Mouse (Mus musculus): ENCODE results near the gene Rbp3. TPM values are rescaled to one million over a fixed set of nuclear protein-coding genes. Genes with fewer than 3 reads are reported as not detected.

Rbp3 gene
- polyA plus RNA-seq, 1 experiment: 0.02 TPM

DNA sequence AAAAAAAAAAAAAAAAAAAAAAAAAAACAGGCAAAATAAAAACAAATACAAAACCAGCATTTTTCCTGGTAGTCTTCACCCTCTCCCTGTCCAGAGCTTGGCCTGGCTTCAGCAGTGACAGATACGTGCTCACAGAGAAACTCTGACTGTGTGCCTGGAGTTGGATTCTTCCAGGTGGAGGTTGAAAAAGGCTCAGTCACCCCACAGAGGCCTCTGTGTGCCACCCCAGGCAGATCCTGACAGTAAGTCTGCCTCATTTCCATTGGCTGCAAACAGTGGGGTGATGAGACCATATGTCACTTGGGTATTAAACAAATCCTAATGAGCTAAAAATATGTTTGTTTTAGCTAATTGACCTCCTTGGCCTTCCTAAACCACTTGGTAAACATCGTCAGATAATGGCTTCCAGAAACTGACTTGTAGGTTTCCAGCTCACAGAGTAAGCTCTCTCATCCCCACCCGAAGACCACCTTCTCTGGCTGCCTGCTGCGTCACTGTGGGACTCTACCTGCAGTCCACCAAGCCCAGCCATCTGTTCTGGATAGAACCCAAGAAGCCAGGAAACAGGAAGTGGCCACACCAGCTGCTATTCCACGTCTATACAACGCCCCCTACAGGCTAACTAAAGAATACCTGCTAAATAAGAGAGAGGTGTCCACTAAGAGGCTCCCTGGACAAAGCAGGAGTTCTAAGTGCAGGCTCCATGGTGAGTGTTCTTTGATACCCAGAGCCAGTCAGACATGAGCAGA is 1.4 kb upstream of the Rbp3 start:
- no peaks in the 10 kb centered on the region for H3K27me3 ChIP-seq (ENCODE audit: control insufficient read depth, insufficient read depth, low read length)
- no peak overlapping the region for H3K4me3 ChIP-seq (ENCODE audit: control insufficient read depth, low read depth, low read length)
- H3K36me3 ChIP-seq (ENCODE audit: control insufficient read depth, insufficient read depth, low read length): no peaks in the 10 kb centered on the region
- peaks cover 9% of the 10 kb centered on the region for H3K4me1 ChIP-seq (ENCODE audit: control insufficient read depth, insufficient read depth, low read length)
- no peak overlapping the region for H3K27ac ChIP-seq (ENCODE audit: control insufficient read depth, insufficient read depth, low read depth, low read length)
- TF ChIP-seq POLR2A (IDR thresholded peaks at IDR 0.05; ENCODE audit: control insufficient read depth, low read depth, low read length) (no peak), CTCF (IDR thresholded peaks at IDR 0.05; ENCODE audit: control insufficient read depth, insufficient read depth, insufficient replicate concordance, low read depth, low read length) (peak; percentile 8; the same call in 1 of the 2 replicates)

DNA sequence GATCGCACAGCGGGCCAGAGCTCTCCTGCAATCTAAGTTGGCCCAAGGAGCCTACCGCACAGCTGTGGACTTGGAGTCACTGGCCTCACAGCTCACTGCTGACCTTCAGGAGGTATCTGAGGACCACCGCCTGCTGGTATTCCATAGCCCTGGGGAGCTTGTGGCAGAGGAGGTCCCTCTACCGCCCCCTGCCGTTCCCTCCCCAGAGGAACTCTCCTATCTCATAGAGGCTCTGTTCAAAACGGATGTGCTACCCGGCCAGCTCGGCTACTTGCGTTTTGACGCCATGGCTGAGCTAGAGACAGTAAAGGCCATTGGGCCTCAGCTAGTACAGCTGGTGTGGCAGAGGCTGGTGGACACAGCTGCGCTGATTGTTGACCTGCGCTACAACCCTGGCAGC is 2.3 kb downstream of the Rbp3 start:
- H3K27ac ChIP-seq (ENCODE audit: control insufficient read depth, insufficient read depth, low read depth, low read length): no peak overlapping the region

DNA sequence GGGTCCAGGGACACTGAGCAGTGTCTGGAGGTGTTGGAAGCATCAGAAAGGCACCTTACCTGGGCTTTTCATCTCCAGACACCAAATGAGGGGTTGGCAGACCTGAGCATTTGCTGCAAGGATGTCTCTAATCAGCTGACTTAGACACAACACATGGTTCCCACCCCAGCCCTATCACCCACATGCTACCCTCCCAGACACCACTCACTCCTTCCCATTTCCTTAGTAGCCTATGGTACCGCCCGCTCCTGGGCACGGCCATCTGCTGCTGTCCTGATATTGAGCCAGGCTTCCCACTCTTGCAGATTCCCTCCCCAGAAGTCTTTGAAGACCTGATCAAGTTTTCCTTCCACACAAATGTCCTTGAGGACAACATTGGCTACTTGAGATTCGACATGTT is 4.4 kb downstream of the Rbp3 start:
- no peaks in the 10 kb centered on the region for H3K36me3 ChIP-seq (ENCODE audit: control insufficient read depth, insufficient read depth, low read length)
- H3K4me1 ChIP-seq (ENCODE audit: control insufficient read depth, insufficient read depth, low read length): peaks cover 9% of the 10 kb centered on the region
- H3K27ac ChIP-seq (ENCODE audit: control insufficient read depth, insufficient read depth, low read depth, low read length): no peak overlapping the region
- TF ChIP-seq CTCF (IDR thresholded peaks at IDR 0.05; ENCODE audit: control insufficient read depth, insufficient read depth, insufficient replicate concordance, low read depth, low read length) (no peak), POLR2A (IDR thresholded peaks at IDR 0.05; ENCODE audit: control insufficient read depth, low read depth, low read length) (no peak)
- H3K4me3 ChIP-seq (ENCODE audit: control insufficient read depth, low read depth, low read length): no peak overlapping the region
- H3K27me3 ChIP-seq (ENCODE audit: control insufficient read depth, insufficient read depth, low read length): no peaks in the 10 kb centered on the region

More for the DNA sequence above, 2.3 kb downstream of the Rbp3 start:
- Histone ChIP-seq H3K4me1 (ENCODE audit: control insufficient read depth, insufficient read depth, low read length) (peaks cover 9% of the 10 kb centered on the region), H3K4me3 (ENCODE audit: control insufficient read depth, low read depth, low read length) (peak overlapping the region; percentile 17), H3K36me3 (ENCODE audit: control insufficient read depth, insufficient read depth, low read length) (no peaks in the 10 kb centered on the region), H3K27me3 (ENCODE audit: control insufficient read depth, insufficient read depth, low read length) (no peaks in the 10 kb centered on the region)
- TF ChIP-seq CTCF (IDR thresholded peaks at IDR 0.05; ENCODE audit: control insufficient read depth, insufficient read depth, insufficient replicate concordance, low read depth, low read length) (peak; percentile 60; the same call in 1 of the 2 replicates), POLR2A (IDR thresholded peaks at IDR 0.05; ENCODE audit: control insufficient read depth, low read depth, low read length) (no peak)

DNA sequence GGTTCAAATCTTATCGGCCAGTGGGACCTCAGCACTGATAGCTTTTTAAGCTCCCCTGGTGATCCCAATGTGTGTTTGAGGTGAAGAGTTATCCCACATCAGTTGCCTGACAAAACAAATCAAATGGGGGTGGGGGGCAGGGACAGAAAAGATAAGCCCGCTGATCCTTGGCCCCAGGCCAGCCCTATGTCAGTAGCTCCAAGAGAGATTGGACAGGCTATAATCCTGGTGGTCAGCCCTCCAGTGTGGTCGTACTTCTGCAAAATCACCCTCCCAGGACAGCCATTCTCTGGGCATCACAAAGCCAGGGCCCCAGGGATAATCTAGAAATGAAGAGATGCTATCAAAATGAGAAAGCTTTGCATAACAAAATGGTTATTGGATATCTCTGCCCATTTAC is 5.0 kb downstream of the Rbp3 start:
- Histone ChIP-seq H3K27me3 (ENCODE audit: control insufficient read depth, insufficient read depth, low read length) (no peaks in the 10 kb centered on the region), H3K27ac (ENCODE audit: control insufficient read depth, insufficient read depth, low read depth, low read length) (no peak overlapping the region), H3K36me3 (ENCODE audit: control insufficient read depth, insufficient read depth, low read length) (no peaks in the 10 kb centered on the region), H3K4me1 (ENCODE audit: control insufficient read depth, insufficient read depth, low read length) (peaks cover 9% of the 10 kb centered on the region), H3K4me3 (ENCODE audit: control insufficient read depth, low read depth, low read length) (no peak overlapping the region)
- no peak for TF ChIP-seq POLR2A (IDR thresholded peaks at IDR 0.05; ENCODE audit: control insufficient read depth, low read depth, low read length)
- no peak for TF ChIP-seq CTCF (IDR thresholded peaks at IDR 0.05; ENCODE audit: control insufficient read depth, insufficient read depth, insufficient replicate concordance, low read depth, low read length)

DNA sequence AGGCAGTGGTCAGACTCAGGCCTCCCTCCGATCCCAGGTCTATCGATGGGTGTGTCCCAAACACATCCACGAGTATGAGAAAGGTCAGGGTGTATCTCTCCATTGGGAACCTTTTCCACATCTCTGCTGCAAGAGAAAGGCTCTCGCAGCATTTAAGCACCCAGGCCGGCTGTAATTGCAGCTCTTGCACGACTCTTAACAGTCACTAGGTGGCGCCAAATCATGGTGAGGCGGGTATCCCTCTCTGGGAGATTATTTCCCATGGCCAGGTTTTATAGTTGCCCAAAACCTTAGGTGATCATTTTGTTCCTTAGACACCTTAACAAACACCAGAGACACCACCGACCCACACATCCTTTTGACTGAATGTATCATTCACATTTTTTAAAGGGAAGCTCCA is 5.5 kb downstream of the Rbp3 start:
- Histone ChIP-seq H3K4me1 (ENCODE audit: control insufficient read depth, insufficient read depth, low read length) (peaks cover 9% of the 10 kb centered on the region), H3K27ac (ENCODE audit: control insufficient read depth, insufficient read depth, low read depth, low read length) (no peak overlapping the region), H3K4me3 (ENCODE audit: control insufficient read depth, low read depth, low read length) (no peak overlapping the region), H3K36me3 (ENCODE audit: control insufficient read depth, insufficient read depth, low read length) (no peaks in the 10 kb centered on the region), H3K27me3 (ENCODE audit: control insufficient read depth, insufficient read depth, low read length) (no peaks in the 10 kb centered on the region)
- peak; percentile 74; the same call in 1 of the 2 replicates for TF ChIP-seq CTCF (IDR thresholded peaks at IDR 0.05; ENCODE audit: control insufficient read depth, insufficient read depth, insufficient replicate concordance, low read depth, low read length)
- TF ChIP-seq POLR2A (IDR thresholded peaks at IDR 0.05; ENCODE audit: control insufficient read depth, low read depth, low read length): no peak

DNA sequence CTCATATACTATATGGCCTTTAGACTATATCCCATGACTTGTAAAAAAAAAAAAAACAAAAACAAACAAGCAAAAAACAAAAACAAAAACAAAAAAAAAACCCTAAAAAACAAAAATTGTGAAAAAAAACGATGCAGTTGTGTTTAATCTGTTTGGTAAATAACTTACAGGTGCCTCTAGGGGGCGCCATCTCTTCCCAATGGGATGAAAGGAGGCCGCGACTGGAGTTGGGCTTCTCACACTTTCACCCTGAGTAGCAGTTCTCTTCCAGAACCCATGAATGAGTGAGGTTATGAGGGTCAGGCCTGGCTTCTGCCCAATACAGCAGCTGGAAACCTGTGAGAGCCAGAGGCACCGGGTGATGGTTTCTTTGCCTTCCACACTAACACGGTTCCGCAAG is 11.9 kb downstream of the Rbp3 start:
- peak overlapping the region; percentile 76 for H3K4me3 ChIP-seq (ENCODE audit: control insufficient read depth, low read depth, low read length)
- peaks cover 6% of the 10 kb centered on the region for H3K4me1 ChIP-seq (ENCODE audit: control insufficient read depth, insufficient read depth, low read length)
- peak; percentile 61 for TF ChIP-seq CTCF (IDR thresholded peaks at IDR 0.05; ENCODE audit: control insufficient read depth, insufficient read depth, insufficient replicate concordance, low read depth, low read length)
- no peak for TF ChIP-seq POLR2A (IDR thresholded peaks at IDR 0.05; ENCODE audit: control insufficient read depth, low read depth, low read length)
- H3K36me3 ChIP-seq (ENCODE audit: control insufficient read depth, insufficient read depth, low read length): no peaks in the 10 kb centered on the region
- H3K27ac ChIP-seq (ENCODE audit: control insufficient read depth, insufficient read depth, low read depth, low read length): no peak overlapping the region
- no peaks in the 10 kb centered on the region for H3K27me3 ChIP-seq (ENCODE audit: control insufficient read depth, insufficient read depth, low read length)

DNA sequence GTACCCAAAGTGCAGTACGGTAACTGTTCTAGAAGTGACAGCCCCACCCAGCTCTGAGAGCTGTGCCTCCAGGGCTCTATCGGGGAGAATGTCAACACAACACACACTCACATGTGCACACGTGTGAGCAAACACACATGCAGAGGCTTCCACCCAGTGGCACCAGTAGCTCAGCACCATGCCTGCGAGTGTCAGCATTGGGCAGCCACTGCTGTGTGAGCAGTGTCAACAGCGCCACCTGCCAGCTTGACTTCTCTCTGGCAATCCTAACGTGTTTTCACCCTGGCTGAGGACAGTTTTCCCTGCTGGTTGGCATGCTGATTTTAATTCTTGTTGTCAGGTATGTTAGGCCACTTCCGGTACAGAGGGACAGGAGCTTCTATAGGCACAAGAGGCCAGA is 18.9 kb downstream of the Rbp3 start:
- Histone ChIP-seq H3K4me3 (ENCODE audit: control insufficient read depth, low read depth, low read length) (no peak overlapping the region), H3K27me3 (ENCODE audit: control insufficient read depth, insufficient read depth, low read length) (no peaks in the 10 kb centered on the region), H3K27ac (ENCODE audit: control insufficient read depth, insufficient read depth, low read depth, low read length) (no peak overlapping the region), H3K36me3 (ENCODE audit: control insufficient read depth, insufficient read depth, low read length) (no peaks in the 10 kb centered on the region), H3K4me1 (ENCODE audit: control insufficient read depth, insufficient read depth, low read length) (no peaks in the 10 kb centered on the region)
- TF ChIP-seq POLR2A (IDR thresholded peaks at IDR 0.05; ENCODE audit: control insufficient read depth, low read depth, low read length): no peak
- no peak; the same call in 1 of the 2 replicates for TF ChIP-seq CTCF (IDR thresholded peaks at IDR 0.05; ENCODE audit: control insufficient read depth, insufficient read depth, insufficient replicate concordance, low read depth, low read length)
